Mouse (Mus musculus): Measurements from ENCODE around the gene Hibch. TPM values are rescaled to one million over a fixed set of nuclear protein-coding genes. Genes with fewer than 3 reads are reported as not detected.
"Not testable (repeated sequence)": the region's sequence is repeated elsewhere in the genome, so short reads cannot be mapped to it uniquely, and the experiment has no call there.

Hibch gene
- polyA plus RNA-seq, 1 experiment from 2014 or later, result 25.6 TPM

GRCm38 (mm10) chr1:52864220-52864619, 19.5 kb downstream of the Hibch start:
- Histone ChIP-seq H3K9ac (replicated peaks; ENCODE audit: low read depth, low read length) (no peak overlapping the region), H3K36me3 (ENCODE audit: control insufficient read depth, insufficient read depth) (no peaks in the 10 kb centered on the region), H3K4me1 (replicated peaks; ENCODE audit: control insufficient read depth, insufficient read depth, low read length) (no peaks in the 10 kb centered on the region), H3K4me2 (ENCODE audit: low read length) (no peak overlapping the region), H3K9me3 (ENCODE audit: control insufficient read depth, low read length) (no peaks in the 10 kb centered on the region), H3K4me3 (replicated peaks; ENCODE audit: low read length) (no peak overlapping the region), H3K27me3 (replicated peaks; ENCODE audit: control insufficient read depth, insufficient read depth, low read length) (no peaks in the 10 kb centered on the region), H3K27ac (ENCODE audit: low read length) (no peak overlapping the region)
- 97% methylated on average over 1 of the region's 1 CpGs for WGBS
- ATAC-seq, result no peak

DNA sequence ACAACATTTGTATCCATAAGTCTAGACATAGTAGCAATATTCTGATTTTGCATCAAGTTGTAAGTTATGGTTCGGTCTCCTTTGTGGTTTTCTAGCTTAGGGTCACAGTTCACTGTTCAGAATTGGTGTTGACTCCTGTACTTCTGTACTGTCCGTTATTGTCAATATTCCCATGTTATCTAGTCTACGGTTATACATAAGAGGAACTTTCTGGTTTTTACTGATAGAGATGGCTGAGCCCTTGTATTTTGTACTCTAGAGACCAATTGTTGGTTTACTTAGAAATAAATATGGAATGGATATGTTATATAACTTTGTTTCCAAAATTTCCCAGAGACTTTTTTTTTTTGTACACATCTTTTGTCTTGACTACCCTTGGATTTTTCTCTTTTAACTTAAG, 21.3 kb downstream of the Hibch start:
- Histone ChIP-seq H3K9me3 (ENCODE audit: control insufficient read depth, low read length) (no peaks in the 10 kb centered on the region), H3K27me3 (replicated peaks; ENCODE audit: control insufficient read depth, insufficient read depth, low read length) (no peaks in the 10 kb centered on the region), H3K27ac (ENCODE audit: low read length) (no peak overlapping the region), H3K4me1 (replicated peaks; ENCODE audit: control insufficient read depth, insufficient read depth, low read length) (no peaks in the 10 kb centered on the region), H3K9ac (replicated peaks; ENCODE audit: low read depth, low read length) (no peak overlapping the region), H3K4me3 (replicated peaks; ENCODE audit: low read length) (no peak overlapping the region), H3K4me2 (ENCODE audit: low read length) (no peak overlapping the region), H3K36me3 (ENCODE audit: control insufficient read depth, insufficient read depth) (no peaks in the 10 kb centered on the region)
- WGBS, result 96% methylated on average over 3 of the region's 3 CpGs
- ATAC-seq, result no peak

- Histone ChIP-seq H3K27me3 (replicated peaks; ENCODE audit: control insufficient read depth, insufficient read depth, low read length) (no peaks in the 10 kb centered on the region), H3K9ac (replicated peaks; ENCODE audit: low read depth, low read length) (no peak overlapping the region), H3K36me3 (ENCODE audit: control insufficient read depth, insufficient read depth) (0 out of 2 replicates have a peak, but pooled peaks cover 2% of the 10 kb centered on the region), H3K27ac (ENCODE audit: low read length) (no peak overlapping the region), H3K4me1 (replicated peaks; ENCODE audit: control insufficient read depth, insufficient read depth, low read length) (no peaks in the 10 kb centered on the region), H3K4me2 (ENCODE audit: low read length) (no peak overlapping the region), H3K9me3 (ENCODE audit: control insufficient read depth, low read length) (no peaks in the 10 kb centered on the region), H3K4me3 (replicated peaks; ENCODE audit: low read length) (no peak overlapping the region)
- 95% methylated on average over 1 of the region's 1 CpGs for WGBS
- no peak for ATAC-seq
These were observed 23.1 kb downstream of the Hibch start for GRCm38 (mm10) chr1:52867876-52868275.

DNA sequence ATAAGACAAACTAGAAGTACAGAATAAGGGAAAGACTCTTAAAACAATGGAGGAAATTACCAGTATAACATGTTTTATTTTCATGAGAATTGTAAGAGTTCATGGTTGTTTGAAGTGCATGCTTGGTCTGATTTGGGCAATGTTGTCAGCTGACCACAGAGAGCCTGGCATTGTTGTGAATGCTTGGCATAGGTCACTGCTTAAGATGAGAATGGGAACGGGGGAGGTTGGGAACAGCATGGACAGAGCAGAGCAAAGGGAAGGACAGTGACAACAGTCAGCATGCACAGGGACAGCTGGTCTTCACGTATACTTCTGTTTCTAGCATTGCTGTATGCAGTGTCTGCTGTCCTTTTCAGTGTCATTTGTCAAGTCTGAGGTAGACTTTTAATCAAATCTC, 39.5 kb downstream of the Hibch start:
- no peaks in the 10 kb centered on the region for H3K27me3 ChIP-seq (replicated peaks; ENCODE audit: control insufficient read depth, insufficient read depth, low read length)
- H3K27ac ChIP-seq (ENCODE audit: low read length), result no peak overlapping the region
- H3K4me2 ChIP-seq (ENCODE audit: low read length), result no peak overlapping the region
- H3K9ac ChIP-seq (replicated peaks; ENCODE audit: low read depth, low read length), result no peak overlapping the region
- no peak overlapping the region for H3K4me3 ChIP-seq (replicated peaks; ENCODE audit: low read length)
- H3K9me3 ChIP-seq (ENCODE audit: control insufficient read depth, low read length), result no peaks in the 10 kb centered on the region
- H3K4me1 ChIP-seq (replicated peaks; ENCODE audit: control insufficient read depth, insufficient read depth, low read length), result no peaks in the 10 kb centered on the region
- H3K36me3 ChIP-seq (ENCODE audit: control insufficient read depth, insufficient read depth), result no peaks in the 10 kb centered on the region
- no peak for ATAC-seq
- 71% methylated on average over 2 of the region's 2 CpGs for WGBS

DNA sequence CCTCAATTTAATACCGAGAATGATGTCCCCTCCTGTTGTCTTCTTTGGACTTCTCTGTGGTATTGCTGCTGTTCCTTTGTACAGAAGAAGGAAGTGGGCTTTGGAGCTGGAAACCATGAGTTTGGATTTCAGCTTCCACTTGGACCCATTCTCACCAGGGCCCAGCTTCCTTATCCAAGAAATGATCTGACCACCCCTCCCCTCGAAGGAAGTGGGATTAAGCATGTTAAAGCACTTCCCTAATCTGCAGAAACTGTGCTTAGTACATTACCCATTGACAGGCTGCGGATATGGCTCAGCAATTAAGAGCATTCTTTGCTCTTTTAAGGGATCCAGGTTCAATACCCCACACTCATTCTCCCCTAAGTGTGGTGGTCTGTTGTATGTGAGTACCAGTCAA, 65.1 kb downstream of the Hibch start:
- Histone ChIP-seq H3K4me3 (replicated peaks; ENCODE audit: low read length) (no peak overlapping the region), H3K9ac (replicated peaks; ENCODE audit: low read depth, low read length) (no peak overlapping the region), H3K4me1 (replicated peaks; ENCODE audit: control insufficient read depth, insufficient read depth, low read length) (no peaks in the 10 kb centered on the region), H3K36me3 (ENCODE audit: control insufficient read depth, insufficient read depth) (no peaks in the 10 kb centered on the region), H3K27ac (ENCODE audit: low read length) (no peak overlapping the region), H3K9me3 (ENCODE audit: control insufficient read depth, low read length) (no peaks in the 10 kb centered on the region), H3K4me2 (ENCODE audit: low read length) (no peak overlapping the region), H3K27me3 (replicated peaks; ENCODE audit: control insufficient read depth, insufficient read depth, low read length) (no peaks in the 10 kb centered on the region)
- ATAC-seq, result no peak
- WGBS, result 91% methylated on average over 3 of the region's 3 CpGs

DNA sequence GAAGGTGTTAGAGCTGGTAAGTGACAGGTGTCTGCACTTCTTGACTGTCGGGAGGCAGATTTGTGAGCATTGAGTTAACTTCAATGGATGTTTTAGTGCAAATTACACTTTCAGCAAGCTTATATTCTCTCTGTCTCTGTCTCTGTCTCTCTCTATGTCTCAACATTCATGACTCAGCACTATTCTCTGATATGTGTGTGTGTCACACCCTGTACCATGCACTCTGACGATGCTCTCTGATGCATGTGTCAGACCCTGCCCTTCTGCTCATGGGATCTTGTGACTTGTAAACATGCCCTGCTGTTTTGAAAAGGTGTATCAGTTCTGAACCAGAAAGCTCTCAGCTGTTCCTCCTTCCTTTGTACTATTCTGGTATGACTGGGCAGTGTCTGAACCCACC, 71.9 kb downstream of the Hibch start:
- 86% methylated on average over 2 of the region's 2 CpGs for WGBS
- Histone ChIP-seq H3K27ac (ENCODE audit: low read length) (no peak overlapping the region), H3K4me3 (replicated peaks; ENCODE audit: low read length) (no peak overlapping the region), H3K4me1 (replicated peaks; ENCODE audit: control insufficient read depth, insufficient read depth, low read length) (no peaks in the 10 kb centered on the region), H3K27me3 (replicated peaks; ENCODE audit: control insufficient read depth, insufficient read depth, low read length) (no peaks in the 10 kb centered on the region), H3K36me3 (ENCODE audit: control insufficient read depth, insufficient read depth) (no peaks in the 10 kb centered on the region), H3K9me3 (ENCODE audit: control insufficient read depth, low read length) (no peaks in the 10 kb centered on the region), H3K9ac (replicated peaks; ENCODE audit: low read depth, low read length) (no peak overlapping the region), H3K4me2 (ENCODE audit: low read length) (no peak overlapping the region)
- no peak for ATAC-seq

GRCm38 (mm10) chr1:52918897-52919296, 74.2 kb downstream of the Hibch start:
- ATAC-seq; H3K27ac ChIP-seq (ENCODE audit: low read length); H3K27me3 ChIP-seq (replicated peaks; ENCODE audit: control insufficient read depth, insufficient read depth, low read length); H3K36me3 ChIP-seq (ENCODE audit: control insufficient read depth, insufficient read depth); H3K4me1 ChIP-seq (replicated peaks; ENCODE audit: control insufficient read depth, insufficient read depth, low read length); H3K9ac ChIP-seq (replicated peaks; ENCODE audit: low read depth, low read length); H3K4me2 ChIP-seq (ENCODE audit: low read length); H3K9me3 ChIP-seq (ENCODE audit: control insufficient read depth, low read length); H3K4me3 ChIP-seq (replicated peaks; ENCODE audit: low read length): not testable (repeated sequence)

DNA sequence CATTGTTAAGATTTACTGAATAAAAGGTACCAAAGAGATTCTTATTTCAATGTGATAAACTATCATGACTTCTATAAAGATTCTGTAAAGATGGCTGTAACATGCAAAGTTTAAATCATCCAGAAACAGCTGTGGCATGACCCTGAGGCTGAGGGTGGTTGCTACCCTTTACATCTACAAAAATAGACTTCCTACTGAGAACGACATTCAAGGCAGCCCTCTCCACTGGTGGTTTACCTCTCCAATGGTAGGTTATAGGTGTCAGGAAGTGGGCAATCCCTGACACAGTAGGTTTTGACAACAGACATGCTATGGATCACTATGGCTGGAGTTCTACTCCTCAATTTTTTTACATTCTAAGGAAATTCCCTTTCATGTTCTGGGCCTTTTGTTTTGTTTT, 79.8 kb downstream of the Hibch start:
- WGBS, result no CpG with 5 or more reads among the region's 1 CpGs
- H3K27me3 ChIP-seq (replicated peaks; ENCODE audit: control insufficient read depth, insufficient read depth, low read length); ATAC-seq; H3K4me1 ChIP-seq (replicated peaks; ENCODE audit: control insufficient read depth, insufficient read depth, low read length); H3K4me3 ChIP-seq (replicated peaks; ENCODE audit: low read length); H3K9me3 ChIP-seq (ENCODE audit: control insufficient read depth, low read length); H3K4me2 ChIP-seq (ENCODE audit: low read length); H3K27ac ChIP-seq (ENCODE audit: low read length); H3K36me3 ChIP-seq (ENCODE audit: control insufficient read depth, insufficient read depth); H3K9ac ChIP-seq (replicated peaks; ENCODE audit: low read depth, low read length): not testable (repeated sequence)

DNA sequence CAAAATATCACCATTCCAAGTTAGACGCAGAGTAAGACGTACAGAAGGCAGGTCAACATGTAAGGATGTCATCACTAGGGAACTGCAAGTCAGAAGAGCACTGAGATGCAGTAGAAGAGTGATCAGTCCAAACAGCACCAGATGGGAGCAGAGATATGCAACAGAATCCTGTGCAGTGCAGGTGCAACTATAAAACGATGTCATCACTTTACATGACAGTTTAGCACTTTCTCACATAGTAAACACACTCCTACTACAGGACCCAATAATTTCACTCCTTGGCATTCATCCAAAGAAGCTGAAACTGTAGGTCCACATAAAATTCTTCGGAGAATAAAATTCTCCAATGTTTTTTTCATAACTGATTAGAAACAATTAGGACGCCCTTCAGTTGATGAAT, 89.8 kb downstream of the Hibch start:
- no peak for ATAC-seq
- Histone ChIP-seq H3K27ac (ENCODE audit: low read length) (no peak overlapping the region), H3K27me3 (replicated peaks; ENCODE audit: control insufficient read depth, insufficient read depth, low read length) (no peaks in the 10 kb centered on the region), H3K9me3 (ENCODE audit: control insufficient read depth, low read length) (no peaks in the 10 kb centered on the region; the same call in 1 of the 2 replicates), H3K36me3 (ENCODE audit: control insufficient read depth, insufficient read depth) (no peaks in the 10 kb centered on the region), H3K4me2 (ENCODE audit: low read length) (no peak overlapping the region), H3K4me1 (replicated peaks; ENCODE audit: control insufficient read depth, insufficient read depth, low read length) (no peaks in the 10 kb centered on the region), H3K4me3 (replicated peaks; ENCODE audit: low read length) (no peak overlapping the region), H3K9ac (replicated peaks; ENCODE audit: low read depth, low read length) (no peak overlapping the region)
- 84% methylated on average over 5 of the region's 5 CpGs for WGBS

GRCm38 (mm10) chr1:52939021-52939420, 94.3 kb downstream of the Hibch start:
- H3K4me1 ChIP-seq (replicated peaks; ENCODE audit: control insufficient read depth, insufficient read depth, low read length), result no peaks in the 10 kb centered on the region
- no peak for ATAC-seq
- no peaks in the 10 kb centered on the region; the same call in 1 of the 2 replicates for H3K9me3 ChIP-seq (ENCODE audit: control insufficient read depth, low read length)
- 93% methylated on average over 1 of the region's 1 CpGs for WGBS
- no peaks in the 10 kb centered on the region for H3K36me3 ChIP-seq (ENCODE audit: control insufficient read depth, insufficient read depth)
- no peak overlapping the region for H3K4me3 ChIP-seq (replicated peaks; ENCODE audit: low read length)
- H3K27ac ChIP-seq (ENCODE audit: low read length), result no peak overlapping the region
- no peaks in the 10 kb centered on the region for H3K27me3 ChIP-seq (replicated peaks; ENCODE audit: control insufficient read depth, insufficient read depth, low read length)
- no peak overlapping the region for H3K4me2 ChIP-seq (ENCODE audit: low read length)
- no peak overlapping the region for H3K9ac ChIP-seq (replicated peaks; ENCODE audit: low read depth, low read length)

Data from forebrain, embryonic 16.5 days (tissue).